Mouse (Mus musculus): Measurements from ENCODE around the gene Minpp1.

The Minpp1 gene

DNA sequence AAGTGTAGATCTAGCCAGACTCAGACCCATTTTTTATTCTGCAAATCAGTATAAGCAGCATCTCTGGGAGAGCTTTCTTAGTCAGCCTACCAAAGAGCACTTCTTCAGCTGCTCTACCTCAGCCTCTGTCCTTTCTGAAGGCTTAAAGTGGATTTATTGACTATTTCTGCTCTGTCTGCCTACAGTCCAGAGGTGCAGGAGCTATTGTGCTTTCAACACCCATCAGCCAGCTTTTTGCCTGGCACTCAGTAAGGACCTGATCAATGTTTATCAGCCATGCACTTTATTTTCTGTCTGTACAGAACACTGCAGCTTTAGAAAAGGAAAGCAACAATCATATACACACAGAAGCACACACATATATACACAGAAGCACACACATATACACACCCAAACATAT lies 49.3 kb downstream of the Minpp1 start:
- Histone ChIP-seq H3K27me3 (ENCODE audit: insufficient read depth, low read length) (no peaks in the 10 kb centered on the region), H3K4me1 (replicated peaks; ENCODE audit: low read depth, low read length) (no peaks in the 10 kb centered on the region), H3K36me3 (ENCODE audit: insufficient read depth, low read length) (no peaks in the 10 kb centered on the region), H3K9me3 (ENCODE audit: low read length) (no peaks in the 10 kb centered on the region), H3K4me3 (replicated peaks; ENCODE audit: low read length) (no peak overlapping the region)
- no peak for TF ChIP-seq CTCF (conservative IDR thresholded peaks at IDR 0.05; ENCODE audit: low read length)
- TF ChIP-seq POU5F1 (IDR thresholded peaks at IDR 0.05; ENCODE audit: borderline replicate concordance, low read length), result no peak
- TF ChIP-seq NANOG (IDR thresholded peaks at IDR 0.05; ENCODE audit: borderline replicate concordance, low read length), result no peak

GRCm38 (mm10) chr19:32542784-32543490 lies 57.4 kb downstream of the Minpp1 start:
- Histone ChIP-seq H3K27me3 (ENCODE audit: insufficient read depth, low read length) (no peaks in the 10 kb centered on the region), H3K4me3 (replicated peaks; ENCODE audit: low read length) (no peak overlapping the region), H3K9me3 (ENCODE audit: low read length) (no peaks in the 10 kb centered on the region), H3K4me1 (replicated peaks; ENCODE audit: low read depth, low read length) (no peaks in the 10 kb centered on the region), H3K36me3 (ENCODE audit: insufficient read depth, low read length) (no peaks in the 10 kb centered on the region)
- TF ChIP-seq POU5F1 (IDR thresholded peaks at IDR 0.05; ENCODE audit: borderline replicate concordance, low read length) (no peak), CTCF (conservative IDR thresholded peaks at IDR 0.05; ENCODE audit: low read length) (no peak)

GRCm38 (mm10) chr19:32547396-32547795 lies 61.8 kb downstream of the Minpp1 start:
- no peak for TF ChIP-seq NANOG (IDR thresholded peaks at IDR 0.05; ENCODE audit: borderline replicate concordance, low read length)
- no peak for TF ChIP-seq CTCF (conservative IDR thresholded peaks at IDR 0.05; ENCODE audit: low read length)
- no peak for TF ChIP-seq POU5F1 (IDR thresholded peaks at IDR 0.05; ENCODE audit: borderline replicate concordance, low read length)
- no peaks in the 10 kb centered on the region for H3K36me3 ChIP-seq (ENCODE audit: insufficient read depth, low read length)

GRCm38 (mm10) chr19:32548202-32548601 lies 62.6 kb downstream of the Minpp1 start:
- no peaks in the 10 kb centered on the region for H3K9me3 ChIP-seq (ENCODE audit: low read length)

More at GRCm38 (mm10) chr19:32547396-32547795, 61.8 kb downstream of the Minpp1 start:
- H3K9me3 ChIP-seq (ENCODE audit: low read length), result no peaks in the 10 kb centered on the region
- no peak overlapping the region for H3K4me3 ChIP-seq (replicated peaks; ENCODE audit: low read length)
- no peaks in the 10 kb centered on the region for H3K27me3 ChIP-seq (ENCODE audit: insufficient read depth, low read length)
- no peaks in the 10 kb centered on the region for H3K4me1 ChIP-seq (replicated peaks; ENCODE audit: low read depth, low read length)

GRCm38 (mm10) chr19:32550446-32550845 lies 64.9 kb downstream of the Minpp1 start:
- no peaks in the 10 kb centered on the region for H3K27me3 ChIP-seq (ENCODE audit: insufficient read depth, low read length)
- H3K9me3 ChIP-seq (ENCODE audit: low read length), result no peaks in the 10 kb centered on the region
- H3K36me3 ChIP-seq (ENCODE audit: insufficient read depth, low read length), result no peaks in the 10 kb centered on the region
- no peaks in the 10 kb centered on the region for H3K4me1 ChIP-seq (replicated peaks; ENCODE audit: low read depth, low read length)
- no peak for TF ChIP-seq NANOG (IDR thresholded peaks at IDR 0.05; ENCODE audit: borderline replicate concordance, low read length)
- TF ChIP-seq POU5F1 (IDR thresholded peaks at IDR 0.05; ENCODE audit: borderline replicate concordance, low read length), result no peak
- no peak for TF ChIP-seq CTCF (conservative IDR thresholded peaks at IDR 0.05; ENCODE audit: low read length)
- no peak overlapping the region for H3K4me3 ChIP-seq (replicated peaks; ENCODE audit: low read length)

More at GRCm38 (mm10) chr19:32548202-32548601, 62.6 kb downstream of the Minpp1 start:
- TF ChIP-seq POU5F1 (IDR thresholded peaks at IDR 0.05; ENCODE audit: borderline replicate concordance, low read length) (no peak), CTCF (conservative IDR thresholded peaks at IDR 0.05; ENCODE audit: low read length) (no peak), NANOG (IDR thresholded peaks at IDR 0.05; ENCODE audit: borderline replicate concordance, low read length) (no peak)
- Histone ChIP-seq H3K36me3 (ENCODE audit: insufficient read depth, low read length) (no peaks in the 10 kb centered on the region), H3K4me3 (replicated peaks; ENCODE audit: low read length) (no peak overlapping the region), H3K4me1 (replicated peaks; ENCODE audit: low read depth, low read length) (no peaks in the 10 kb centered on the region), H3K27me3 (ENCODE audit: insufficient read depth, low read length) (no peaks in the 10 kb centered on the region)

GRCm38 (mm10) chr19:32551442-32551841 lies 65.9 kb downstream of the Minpp1 start:
- H3K4me1 ChIP-seq (replicated peaks; ENCODE audit: low read depth, low read length), result no peaks in the 10 kb centered on the region
- no peaks in the 10 kb centered on the region for H3K9me3 ChIP-seq (ENCODE audit: low read length)
- no peaks in the 10 kb centered on the region for H3K27me3 ChIP-seq (ENCODE audit: insufficient read depth, low read length)
- TF ChIP-seq CTCF (conservative IDR thresholded peaks at IDR 0.05; ENCODE audit: low read length) (no peak), POU5F1 (IDR thresholded peaks at IDR 0.05; ENCODE audit: borderline replicate concordance, low read length) (no peak), NANOG (IDR thresholded peaks at IDR 0.05; ENCODE audit: borderline replicate concordance, low read length) (no peak)
- H3K36me3 ChIP-seq (ENCODE audit: insufficient read depth, low read length), result no peaks in the 10 kb centered on the region
- no peak overlapping the region for H3K4me3 ChIP-seq (replicated peaks; ENCODE audit: low read length)

DNA sequence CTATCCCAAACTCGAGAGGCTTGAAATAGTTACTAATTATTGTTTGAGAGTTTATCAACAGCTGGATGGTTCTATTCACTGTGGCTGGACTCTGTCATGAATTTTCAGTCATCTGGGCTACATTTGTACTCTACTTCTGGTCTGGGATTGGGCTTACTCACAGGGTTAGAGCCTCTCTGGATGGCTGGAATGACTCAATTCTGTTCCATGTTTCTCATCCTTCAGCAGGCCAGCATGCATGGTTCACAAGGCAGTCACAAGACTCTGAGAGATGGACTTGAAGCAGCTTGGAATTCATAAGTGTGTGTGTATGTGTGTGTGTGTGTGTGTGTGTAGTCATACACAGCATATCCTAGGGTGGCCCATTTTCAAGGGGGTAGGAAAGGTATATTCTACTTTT lies 66.5 kb downstream of the Minpp1 start:
- no peaks in the 10 kb centered on the region for H3K27me3 ChIP-seq (ENCODE audit: insufficient read depth, low read length)
- no peaks in the 10 kb centered on the region for H3K9me3 ChIP-seq (ENCODE audit: low read length)
- TF ChIP-seq POU5F1 (IDR thresholded peaks at IDR 0.05; ENCODE audit: borderline replicate concordance, low read length), result no peak
- TF ChIP-seq CTCF (conservative IDR thresholded peaks at IDR 0.05; ENCODE audit: low read length), result no peak
- TF ChIP-seq NANOG (IDR thresholded peaks at IDR 0.05; ENCODE audit: borderline replicate concordance, low read length), result no peak
- H3K36me3 ChIP-seq (ENCODE audit: insufficient read depth, low read length), result no peaks in the 10 kb centered on the region
- H3K4me3 ChIP-seq (replicated peaks; ENCODE audit: low read length), result no peak overlapping the region
- H3K4me1 ChIP-seq (replicated peaks; ENCODE audit: low read depth, low read length), result no peaks in the 10 kb centered on the region

DNA sequence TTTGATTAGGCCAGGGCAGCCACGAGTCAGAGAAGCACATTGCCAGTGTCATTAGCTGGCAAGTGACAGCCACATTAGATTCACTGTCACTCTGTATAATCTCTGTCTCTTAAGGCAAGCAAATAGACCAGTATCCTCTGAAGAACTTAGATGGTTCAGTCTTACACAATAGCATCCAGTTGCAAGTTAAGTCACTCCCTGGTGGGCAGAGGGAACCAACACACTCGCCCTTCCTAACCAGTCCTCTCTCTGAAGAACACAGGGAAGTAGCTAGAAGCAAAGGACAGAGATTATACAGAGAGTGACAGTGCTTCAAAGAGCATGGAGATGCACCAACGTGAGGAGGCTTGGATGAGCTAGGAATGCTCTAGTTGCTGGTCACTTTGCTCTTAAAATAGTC lies 67.7 kb downstream of the Minpp1 start:
- Histone ChIP-seq H3K9me3 (ENCODE audit: low read length) (no peaks in the 10 kb centered on the region), H3K4me3 (replicated peaks; ENCODE audit: low read length) (no peak overlapping the region), H3K36me3 (ENCODE audit: insufficient read depth, low read length) (no peaks in the 10 kb centered on the region), H3K4me1 (replicated peaks; ENCODE audit: low read depth, low read length) (no peaks in the 10 kb centered on the region), H3K27me3 (ENCODE audit: insufficient read depth, low read length) (no peaks in the 10 kb centered on the region)
- TF ChIP-seq POU5F1 (IDR thresholded peaks at IDR 0.05; ENCODE audit: borderline replicate concordance, low read length), result no peak
- no peak for TF ChIP-seq NANOG (IDR thresholded peaks at IDR 0.05; ENCODE audit: borderline replicate concordance, low read length)
- no peak for TF ChIP-seq CTCF (conservative IDR thresholded peaks at IDR 0.05; ENCODE audit: low read length)

DNA sequence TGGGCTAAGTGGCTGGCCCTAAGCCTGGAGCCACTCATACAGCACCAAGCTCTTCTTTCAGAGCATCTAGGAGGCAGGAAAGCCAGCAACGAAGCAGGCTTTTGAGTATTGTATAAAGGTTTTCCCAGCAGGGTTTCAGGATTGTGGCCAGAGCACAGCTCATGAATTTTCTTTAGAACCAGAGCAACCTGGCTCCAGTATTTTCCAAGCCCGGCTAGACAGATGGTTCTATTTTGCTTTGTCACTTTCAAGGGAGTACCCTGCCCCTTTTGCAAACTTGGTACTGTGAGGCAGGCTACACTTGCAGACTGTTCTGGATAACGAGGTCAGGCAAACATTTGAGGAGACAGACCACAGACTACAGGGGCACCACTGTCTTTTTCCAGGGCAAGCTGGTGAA lies 69.7 kb downstream of the Minpp1 start:
- no peaks in the 10 kb centered on the region for H3K36me3 ChIP-seq (ENCODE audit: insufficient read depth, low read length)
- TF ChIP-seq NANOG (IDR thresholded peaks at IDR 0.05; ENCODE audit: borderline replicate concordance, low read length) (no peak), CTCF (conservative IDR thresholded peaks at IDR 0.05; ENCODE audit: low read length) (no peak), POU5F1 (IDR thresholded peaks at IDR 0.05; ENCODE audit: borderline replicate concordance, low read length) (no peak)
- H3K9me3 ChIP-seq (ENCODE audit: low read length), result no peaks in the 10 kb centered on the region
- H3K4me1 ChIP-seq (replicated peaks; ENCODE audit: low read depth, low read length), result no peaks in the 10 kb centered on the region
- H3K27me3 ChIP-seq (ENCODE audit: insufficient read depth, low read length), result no peaks in the 10 kb centered on the region
- no peak overlapping the region for H3K4me3 ChIP-seq (replicated peaks; ENCODE audit: low read length)

All from E14TG2a.4 (cell line).